Mouse (Mus musculus): ENCODE data around the gene Rgsl1. TPM values are rescaled to one million over a fixed set of nuclear protein-coding genes. Genes with fewer than 3 reads are reported as not detected.

Rgsl1 gene
- total RNA-seq (2012; rRNA removed) (not detected in 2 replicates), polyA plus RNA-seq (2012; ENCODE audit: insufficient read depth in 1 of 2, insufficient read length in 2 of 2, low read depth in 1 of 2, low replicate concordance in 2 of 2, missing spikeins in 1 of 2) (not detected)

DNA sequence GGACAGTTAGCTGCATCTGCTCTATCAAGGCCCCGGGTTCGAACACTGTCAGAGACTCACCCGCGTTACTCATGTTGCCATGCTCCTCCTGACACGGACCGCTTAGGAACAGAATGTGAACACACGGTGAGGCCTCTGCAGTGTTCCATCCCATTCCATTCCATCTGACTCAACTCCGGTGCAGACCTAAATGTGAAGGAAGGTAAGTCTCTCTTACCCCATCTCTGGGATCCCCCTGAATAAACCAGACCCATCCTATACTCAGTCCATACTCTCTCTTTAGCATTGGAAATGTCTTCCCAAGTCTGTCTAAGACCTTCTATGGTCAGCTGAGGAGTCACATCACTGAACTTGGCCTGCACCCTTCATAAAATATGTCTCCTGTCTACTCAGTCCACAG, at the start of gene Rgsl1:
Gene Rgsl1, minus strand, starts transcription at position 101 of the 400 bp plus-strand sequence.
- H3K4me3 ChIP-seq (ENCODE audit: control insufficient read depth in 1 of 2, insufficient read depth in 1 of 2, low read depth in 2 of 2, low read length in 2 of 2), result no peak within 1 kb of the TSS
- H3K27ac ChIP-seq (ENCODE audit: control insufficient read depth, low read depth, low read length), result no peak within 1 kb of the TSS
- no peaks in the 10 kb centered on the region for H3K36me3 ChIP-seq (ENCODE audit: control insufficient read depth in 1 of 2, insufficient read depth in 2 of 2, low read length in 2 of 2)
- no peak within 1 kb of the TSS for H3K9ac ChIP-seq (ENCODE audit: control insufficient read depth, low read depth, low read length, poor library complexity, severe bottlenecking)
- no peaks in the 10 kb centered on the region for H3K4me1 ChIP-seq (ENCODE audit: control insufficient read depth in 1 of 2, insufficient read depth in 2 of 2, low read length in 2 of 2)
- no peaks in the 10 kb centered on the region for H3K27me3 ChIP-seq (ENCODE audit: control insufficient read depth in 1 of 2, insufficient read depth in 2 of 2, low read length in 2 of 2)
- DNase-seq (ENCODE audit: low read depth, low spot score), result no peak
- TF ChIP-seq TBP (IDR thresholded peaks at IDR 0.05; ENCODE audit: low read depth, low read length), result no peak
- no peak for TF ChIP-seq ZMIZ1 (IDR thresholded peaks at IDR 0.05; ENCODE audit: low read depth, low read length)
- TF ChIP-seq MXI1 (IDR thresholded peaks at IDR 0.05; ENCODE audit: low read depth, low read length), result no peak
- no peak for TF ChIP-seq ZNF384 (IDR thresholded peaks at IDR 0.05; ENCODE audit: low read depth, low read length)
- TF ChIP-seq EP300 (IDR thresholded peaks at IDR 0.05; ENCODE audit: low read depth in 1 of 2, low read length in 2 of 2), result no peak
- TF ChIP-seq BHLHE40 (IDR thresholded peaks at IDR 0.05; ENCODE audit: borderline replicate concordance, low read depth, low read length), result no peak
- TF ChIP-seq MYB (IDR thresholded peaks at IDR 0.05; ENCODE audit: low read depth, low read length), result no peak
- TF ChIP-seq CTCF (IDR thresholded peaks at IDR 0.05 in 2 of 3, conservative IDR thresholded peaks at IDR 0.05 in 1 of 3; ENCODE audit: control insufficient read depth in 1 of 3, insufficient read depth in 1 of 3, low read depth in 2 of 3, low read length in 3 of 3, poor library complexity in 1 of 3, severe bottlenecking in 1 of 3), result no peak
- TF ChIP-seq TAL1 (IDR thresholded peaks at IDR 0.05; ENCODE audit: low read length), result no peak
- TF ChIP-seq MAZ (IDR thresholded peaks at IDR 0.05; ENCODE audit: low read depth, low read length), result no peak
- no peak for TF ChIP-seq RCOR1 (IDR thresholded peaks at IDR 0.05; ENCODE audit: low read depth, low read length)
- no peak for TF ChIP-seq JUND (IDR thresholded peaks at IDR 0.05; ENCODE audit: low read depth, low read length)
- H3K9me3 ChIP-seq (replicated peaks; ENCODE audit: insufficient read depth, low read length), result no peaks in the 10 kb centered on the region
- H3K79me2 ChIP-seq (ENCODE audit: control insufficient read depth, insufficient read depth, low read length, poor library complexity), result no peaks in the 10 kb centered on the region

DNA sequence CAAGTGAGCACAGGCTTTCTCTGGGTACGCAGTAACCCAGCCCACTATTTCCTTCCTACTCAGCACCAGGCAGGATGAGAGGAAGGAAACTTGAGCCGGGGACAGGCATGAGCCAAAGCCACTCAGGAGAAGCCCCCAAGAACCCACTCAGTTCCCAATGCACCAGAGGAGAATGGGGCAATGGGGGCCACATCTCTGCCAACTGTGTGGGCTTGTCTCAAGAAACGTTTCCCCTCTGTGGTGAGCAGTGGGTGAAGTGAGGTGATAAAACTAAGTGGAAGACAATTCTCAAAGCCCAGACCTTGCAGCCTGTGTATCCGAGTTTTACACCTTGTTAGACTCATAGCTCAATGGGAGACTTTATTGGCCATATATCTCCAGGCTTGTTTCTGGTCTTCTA, 47.5 kb upstream of the Rgsl1 start, which contains the start of gene Teddm1a:
Gene Teddm1a, plus strand, starts transcription at position 301 of the 400 bp plus-strand sequence.
- no peaks in the 10 kb centered on the region for H3K36me3 ChIP-seq (ENCODE audit: control insufficient read depth in 1 of 2, insufficient read depth in 2 of 2, low read length in 2 of 2)
- H3K27me3 ChIP-seq (ENCODE audit: control insufficient read depth in 1 of 2, insufficient read depth in 2 of 2, low read length in 2 of 2), result peaks cover 0 to 1% of the 10 kb centered on the region in 2 experiments; a peak in 2 of 4 replicates
- H3K79me2 ChIP-seq (ENCODE audit: control insufficient read depth, insufficient read depth, low read length, poor library complexity), result no peaks in the 10 kb centered on the region
- DNase-seq (ENCODE audit: low read depth, low spot score), result no peak
- H3K9ac ChIP-seq (ENCODE audit: control insufficient read depth, low read depth, low read length, poor library complexity, severe bottlenecking), result no peak within 1 kb of the TSS
- H3K9me3 ChIP-seq (replicated peaks; ENCODE audit: insufficient read depth, low read length), result no peaks in the 10 kb centered on the region
- TF ChIP-seq ZMIZ1 (IDR thresholded peaks at IDR 0.05; ENCODE audit: low read depth, low read length) (no peak), CHD2 (IDR thresholded peaks at IDR 0.05; ENCODE audit: low read length) (no peak), NRF1 (IDR thresholded peaks at IDR 0.05; ENCODE audit: insufficient read depth, low read depth, low read length, poor library complexity, severe bottlenecking) (no peak), TAL1 (IDR thresholded peaks at IDR 0.05; ENCODE audit: low read length) (no peak), KAT2A (conservative IDR thresholded peaks at IDR 0.05; ENCODE audit: low read depth, low read length) (no peak), POLR2AphosphoS2 (IDR thresholded peaks at IDR 0.05; ENCODE audit: low read length) (no peak)
- H3K27ac ChIP-seq (ENCODE audit: control insufficient read depth, low read depth, low read length), result no peak within 1 kb of the TSS
- H3K4me1 ChIP-seq (ENCODE audit: control insufficient read depth in 1 of 2, insufficient read depth in 2 of 2, low read length in 2 of 2), result no peaks in the 10 kb centered on the region
- no peak within 1 kb of the TSS for H3K4me3 ChIP-seq (ENCODE audit: control insufficient read depth in 1 of 2, insufficient read depth in 1 of 2, low read depth in 2 of 2, low read length in 2 of 2)

All from MEL (cell line).